Mouse (Mus musculus): Measurements from ENCODE around the gene Itgb2.

- no peak for TF ChIP-seq CTCF (IDR thresholded peaks at IDR 0.05; ENCODE audit: low read depth, low read length)
- TF ChIP-seq GATA1 (IDR thresholded peaks at IDR 0.05; ENCODE audit: borderline replicate concordance, low read length): no peak
- no peak for TF ChIP-seq GATA2 (IDR thresholded peaks at IDR 0.05; ENCODE audit: borderline replicate concordance, low read depth, low read length)
- no peak for TF ChIP-seq POLR2AphosphoS5 (IDR thresholded peaks at IDR 0.05; ENCODE audit: insufficient replicate concordance, low read depth, low read length)
Observed at GRCm38 (mm10) chr10:77504143-77504542, 25.9 kb upstream of the Itgb2 start.

Measured in G1E (cell line).